26 mouse cellular contexts compared by ENCODE assay signal in genomic region chr12:99149193-99149592, GRCm38 (mm10).
"Had no signal": no experiment of that assay in that cellular context is flagged by ENCODE, and none has a peak within 500 bp of the region (broad histone marks: within the 10 kb centered on the region; RNA-seq: fewer than 3 reads in every experiment).

No protein-coding gene starts in this region.

- H3K27me3 ChIP-seq: heart, embryonic 13.5 days; heart, embryonic 15.5 days; hindbrain, embryonic 13.5 days; hindbrain, embryonic 15.5 days; kidney, embryonic 15.5 days; limb, embryonic 12.5 days; liver, embryonic 12.5 days had no signal

- H3K9ac ChIP-seq: heart, embryonic 13.5 days; heart, embryonic 15.5 days; hindbrain, embryonic 13.5 days; hindbrain, embryonic 15.5 days; kidney, embryonic 15.5 days; limb, embryonic 12.5 days; liver, embryonic 12.5 days; liver, embryonic 14.5 days had no signal

- H3K36me3 ChIP-seq: heart, embryonic 13.5 days; heart, embryonic 15.5 days; hindbrain, embryonic 13.5 days; hindbrain, embryonic 15.5 days; kidney, embryonic 15.5 days; limb, embryonic 10.5 days; limb, embryonic 12.5 days; liver, embryonic 12.5 days had no signal

- H3K27ac ChIP-seq: gastrocnemius, adult 2 months; heart, adult 2 months; heart, embryonic 13.5 days; heart, embryonic 15.5 days; hindbrain, embryonic 13.5 days; hindbrain, embryonic 15.5 days; hindbrain, postnatal 0 days; kidney, embryonic 15.5 days; kidney, postnatal 0 days; left cerebral cortex, adult 2 months; limb, embryonic 10.5 days; limb, embryonic 12.5 days; liver, embryonic 12.5 days; liver, embryonic 14.5 days had no signal

- H3K9me3 ChIP-seq: heart, embryonic 15.5 days; hindbrain, embryonic 15.5 days; kidney, embryonic 15.5 days; limb, embryonic 10.5 days; liver, embryonic 12.5 days had no signal

- H3K4me2 ChIP-seq: heart, embryonic 11.5 days; heart, embryonic 13.5 days; heart, embryonic 15.5 days; hindbrain, embryonic 13.5 days; hindbrain, embryonic 15.5 days; kidney, embryonic 15.5 days; limb, embryonic 12.5 days; liver, embryonic 12.5 days had no signal

- H3K4me3 ChIP-seq: gastrocnemius, adult 2 months; heart, adult 2 months; heart, embryonic 13.5 days; heart, embryonic 15.5 days; hindbrain, embryonic 13.5 days; hindbrain, embryonic 15.5 days; kidney, embryonic 15.5 days; left cerebral cortex, adult 2 months; limb, embryonic 10.5 days; limb, embryonic 12.5 days; liver, embryonic 12.5 days had no signal

- ATAC-seq: hindbrain, postnatal 0 days; intestine, embryonic 16.5 days; liver, embryonic 12.5 days had no signal

- H3K4me1 ChIP-seq: liver, embryonic 12.5 days had no signal

- DNase-seq: gastrocnemius, adult 2 months; gastrocnemius, postnatal 10 days; gastrocnemius, postnatal 25 days; heart, adult 11 months; heart, adult 2 months; heart, postnatal 14 days; heart, postnatal 36 days; kidney, adult 11 months; kidney, adult 2 months; kidney, adult 9 months; kidney, postnatal 14 days; layer of hippocampus, adult 9-11 months had no signal
